Mouse (Mus musculus) urinary bladder, postnatal 36 days (tissue): ENCODE results near the gene Cd5l.

Experiments used
- DNase-seq, 2 experiments: peaks; one replicate each; pipeline ENCODE4 v3.0.0; 2022; ENCODE audit warnings: low spot score in 2 of 2, mixed read lengths in 1 of 2

The Cd5l gene

GRCm38 (mm10) chr3:87408171-87408570, 50.5 kb downstream of the Cd5l start:
- DNase-seq, result peak; percentile 6 to 19

GRCm38 (mm10) chr3:87409196-87409935, 51.7 kb downstream of the Cd5l start:
- DNase-seq, result no peak

- no peak for DNase-seq
These were observed 52.9 kb downstream of the Cd5l start for GRCm38 (mm10) chr3:87410605-87411004.

GRCm38 (mm10) chr3:87411150-87411549, 53.5 kb downstream of the Cd5l start:
- peak in 1 of 2 experiments; percentile 17 for DNase-seq

GRCm38 (mm10) chr3:87420645-87421044, 63.0 kb downstream of the Cd5l start:
- no peak for DNase-seq
